Mouse (Mus musculus) gastrocnemius, postnatal 36 days (tissue): ENCODE results near the gene Olfr763. TPM values are rescaled to one million over a fixed set of nuclear protein-coding genes. Genes with fewer than 3 reads are reported as not detected.
"Not testable (repeated sequence)": the region's sequence is repeated elsewhere in the genome, so short reads cannot be mapped to it uniquely, and the experiment has no call there.

Experiments used
- DNase-seq, 2 experiments: peaks; one replicate each; pipeline ENCODE4 v3.0.0; 2022
- intact Hi-C: fragments of 180-260 bp; cut with DNase I; formaldehyde crosslinking; loops from one replicate; pipeline ENCODE4 v1.15.1; 2025
- total RNA-seq, 2 experiments: library from RNA; stranded (reverse); gene quantifications; 2 replicates each; pipeline ENCODE4 v1.2.3; 2021

Olfr763 gene
- total RNA-seq, 2 experiments from 2014 or later = not detected

DNA sequence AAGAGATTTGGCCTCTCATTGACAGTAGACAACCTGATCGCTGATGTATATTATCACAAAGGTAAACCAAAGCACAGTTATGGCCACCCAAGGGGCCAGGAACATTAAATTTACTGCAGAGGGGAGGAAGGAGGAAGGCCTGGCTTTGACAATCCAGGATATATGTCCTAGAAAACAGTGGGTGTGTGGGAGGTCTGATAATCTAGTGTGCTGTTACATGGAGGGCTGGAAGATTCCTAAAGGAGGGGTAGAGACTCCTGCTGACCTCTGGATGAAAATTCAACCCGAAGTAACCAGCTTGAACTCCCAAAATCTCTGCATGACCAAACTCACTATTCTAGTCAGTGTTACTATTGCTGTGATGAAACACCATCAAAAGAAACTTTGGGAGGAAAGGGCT is 17.8 kb downstream of the Olfr763 start:
- intact Hi-C loops = no loop called here
- DNase-seq = no peak

DNA sequence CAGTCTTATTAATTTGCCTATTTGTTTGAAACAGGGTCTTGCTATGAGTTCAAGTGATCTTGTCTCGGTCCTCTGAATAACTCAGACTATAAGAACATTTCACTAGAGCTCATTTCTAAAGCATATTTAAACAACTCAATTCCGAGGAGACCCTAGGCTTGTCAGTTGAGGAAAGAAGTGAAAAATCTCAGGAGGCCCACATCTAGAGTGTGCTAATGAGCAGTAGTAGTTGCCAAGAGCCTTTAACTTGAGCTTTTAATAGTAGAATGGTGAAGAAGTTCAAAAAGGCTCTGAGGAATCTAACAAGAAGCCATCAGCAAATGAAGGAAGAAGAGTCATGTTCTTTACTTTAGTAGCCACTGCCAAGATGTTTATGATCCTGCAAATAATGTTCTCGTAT is 29.2 kb downstream of the Olfr763 start, which contains the start of gene Olfr764-ps1:
Olfr764-ps1 (minus strand) TSS at position 101 of the 400 bp plus-strand sequence.
- no peak for DNase-seq
- intact Hi-C loops = no loop called here

DNA sequence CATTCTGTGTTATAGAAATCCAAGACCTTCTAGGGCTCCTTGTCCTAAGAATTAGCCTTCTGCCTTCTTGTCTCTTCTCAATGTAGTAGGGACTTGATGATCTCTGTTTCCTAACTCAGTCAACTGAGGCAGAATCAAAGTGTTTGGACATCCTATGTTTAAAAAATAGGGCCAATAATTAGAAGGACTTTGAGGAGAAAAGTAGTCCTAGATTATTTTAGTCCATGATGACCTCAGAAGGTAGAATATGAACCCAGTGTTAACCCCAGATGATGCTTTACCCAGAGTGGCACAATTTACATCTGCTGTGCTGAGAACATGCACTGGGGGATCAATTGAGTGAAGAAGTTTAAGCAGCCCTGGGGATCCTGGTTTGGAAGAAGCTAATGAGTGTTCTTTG is 39.3 kb downstream of the Olfr763 start, which contains the start of gene Olfr765:
Olfr765 (minus strand) TSS at position 101 of the 400 bp plus-strand sequence.
- DNase-seq, intact Hi-C loops: not testable (repeated sequence)

Other genes with a start within 250 kb of the Olfr763 start
- 1 to 10 TPM in 1 of 2 experiments, under 1 TPM in 1; 0.92 to 2.6 TPM for gene Mmp19, start 219.9 kb upstream of the Olfr763 start, total RNA-seq
- 10 to 100 TPM; 19.1 to 20.0 TPM for gene Dnajc14, start 206.7 kb upstream of the Olfr763 start, total RNA-seq
- 1 to 10 TPM; 2.9 to 3.2 TPM for gene Tmem198b, start 206.4 kb upstream of the Olfr763 start, total RNA-seq
- 10 to 100 TPM; 25.2 to 27.2 TPM for gene Sarnp, start 193.5 kb upstream of the Olfr763 start, total RNA-seq
- 1 to 10 TPM; 3.4 to 3.5 TPM for gene Ormdl2, start 189.1 kb upstream of the Olfr763 start, total RNA-seq
- 1 to 10 TPM; 2.8 to 5.8 TPM for gene Gdf11, start 119.1 kb upstream of the Olfr763 start, total RNA-seq
- gene Cd63, start 109.8 kb upstream of the Olfr763 start, total RNA-seq = 100 to 1,000 TPM in 1 of 2 experiments, 10 to 100 TPM in 1; 94.8 to 103 TPM
- gene Rdh5, start 87.9 kb upstream of the Olfr763 start, total RNA-seq = 1 to 10 TPM; 3.5 to 4.1 TPM
- gene Bloc1s1, start 86.8 kb upstream of the Olfr763 start, total RNA-seq = 100 to 1,000 TPM; 146 to 165 TPM
- 10 to 100 TPM; 47.9 to 60.1 TPM for gene Itga7, start 77.0 kb upstream of the Olfr763 start, total RNA-seq
- under 1 TPM in 1 of 2 experiments, not detected in 1; 0.28 TPM for gene Mettl7b, start 49.8 kb upstream of the Olfr763 start, total RNA-seq
- not detected for gene Olfr9, start 21.4 kb upstream of the Olfr763 start, total RNA-seq
- gene Olfr764-ps1, start 29.1 kb downstream of the Olfr763 start, total RNA-seq = not detected
- not detected for gene Olfr765, start 39.2 kb downstream of the Olfr763 start, total RNA-seq
- not detected for gene Olfr766-ps1, start 58.2 kb downstream of the Olfr763 start, total RNA-seq
- gene Olfr767, start 72.1 kb downstream of the Olfr763 start, total RNA-seq = not detected
- not detected for gene Olfr768, start 88.6 kb downstream of the Olfr763 start, total RNA-seq
- not detected for gene Olfr769, start 107.1 kb downstream of the Olfr763 start, total RNA-seq
- gene Olfr770, start 128.2 kb downstream of the Olfr763 start, total RNA-seq = not detected
- gene Olfr771, start 154.0 kb downstream of the Olfr763 start, total RNA-seq = not detected
- not detected for gene Olfr772, start 167.1 kb downstream of the Olfr763 start, total RNA-seq
- not detected for gene Olfr773, start 176.6 kb downstream of the Olfr763 start, total RNA-seq
- gene Olfr774, start 225.4 kb downstream of the Olfr763 start, total RNA-seq = not detected
- not detected for gene Olfr775, start 237.6 kb downstream of the Olfr763 start, total RNA-seq
- gene Olfr776, start 248.3 kb downstream of the Olfr763 start, total RNA-seq = not detected